Mouse (Mus musculus): ENCODE results near the gene Nr1d1. TPM values are rescaled to one million over a fixed set of nuclear protein-coding genes. Genes with fewer than 3 reads are reported as not detected.

Gene Nr1d1
- total and polyA plus RNA-seq, 2 experiments: 19.0 to 106 TPM

GRCm38 (mm10) chr11:98787691-98788090 is 12.6 kb upstream of the Nr1d1 start:
- H3K79me2 ChIP-seq (ENCODE audit: control insufficient read depth, insufficient read depth, low read length): no peaks in the 10 kb centered on the region
- DNase-seq (ENCODE audit: extremely low read depth, low read depth, low spot score): peak; percentile 27
- H3K36me3 ChIP-seq (ENCODE audit: control insufficient read depth, insufficient read depth, low read length): no peaks in the 10 kb centered on the region
- peak overlapping the region; percentile 60 for H3K27ac ChIP-seq (replicated peaks; ENCODE audit: insufficient read depth, low read depth, low read length)
- H3K9ac ChIP-seq (ENCODE audit: low read depth, low read length): no peak overlapping the region
- peak; percentile 16; the same call in 1 of the 2 replicates for TF ChIP-seq CTCF (IDR thresholded peaks at IDR 0.05; ENCODE audit: low read depth, low read length)
- TF ChIP-seq POLR2A (IDR thresholded peaks at IDR 0.05; ENCODE audit: extremely low read depth, insufficient read depth, low read length): no peak
- WGBS: 97% methylated on average over 1 of the region's 1 CpGs
- H3K27me3 ChIP-seq (ENCODE audit: control insufficient read depth, insufficient read depth, low read length): no peaks in the 10 kb centered on the region
- peaks cover 29% of the 10 kb centered on the region for H3K4me1 ChIP-seq (ENCODE audit: control insufficient read depth, insufficient read depth, low read length)
- no peak overlapping the region for H3K4me3 ChIP-seq (ENCODE audit: insufficient read depth, low read depth, low read length)

- H3K4me1 ChIP-seq (ENCODE audit: control insufficient read depth, insufficient read depth, low read length): peaks cover 32% of the 10 kb centered on the region
- TF ChIP-seq POLR2A (IDR thresholded peaks at IDR 0.05; ENCODE audit: extremely low read depth, insufficient read depth, low read length): no peak
- TF ChIP-seq CTCF (IDR thresholded peaks at IDR 0.05; ENCODE audit: low read depth, low read length): peak; percentile 30
- no peak overlapping the region for H3K9ac ChIP-seq (ENCODE audit: low read depth, low read length)
- no peak overlapping the region for H3K4me3 ChIP-seq (ENCODE audit: insufficient read depth, low read depth, low read length)
- peak overlapping the region; percentile 60 for H3K27ac ChIP-seq (replicated peaks; ENCODE audit: insufficient read depth, low read depth, low read length)
- no peak for DNase-seq (ENCODE audit: extremely low read depth, low read depth, low spot score)
- no peaks in the 10 kb centered on the region for H3K27me3 ChIP-seq (ENCODE audit: control insufficient read depth, insufficient read depth, low read length)
- no peaks in the 10 kb centered on the region for H3K36me3 ChIP-seq (ENCODE audit: control insufficient read depth, insufficient read depth, low read length)
- no peaks in the 10 kb centered on the region for H3K79me2 ChIP-seq (ENCODE audit: control insufficient read depth, insufficient read depth, low read length)
- WGBS: 11% methylated on average over 7 of the region's 7 CpGs
Observed at GRCm38 (mm10) chr11:98787229-98787628, 12.1 kb upstream of the Nr1d1 start.

- peaks cover 32% of the 10 kb centered on the region for H3K4me1 ChIP-seq (ENCODE audit: control insufficient read depth, insufficient read depth, low read length)
- peak; percentile 96 for DNase-seq (ENCODE audit: extremely low read depth, low read depth, low spot score)
- peak overlapping the region; percentile 98 for H3K27ac ChIP-seq (replicated peaks; ENCODE audit: insufficient read depth, low read depth, low read length)
- under 1% methylated on average over 14 of the region's 15 CpGs for WGBS
- H3K4me3 ChIP-seq (ENCODE audit: insufficient read depth, low read depth, low read length): peak overlapping the region; percentile 58
- H3K9ac ChIP-seq (ENCODE audit: low read depth, low read length): peak overlapping the region; percentile 80
- peak; percentile 44; the same call in 1 of the 2 replicates for TF ChIP-seq POLR2A (IDR thresholded peaks at IDR 0.05; ENCODE audit: extremely low read depth, insufficient read depth, low read length)
- peak; percentile 86 for TF ChIP-seq CTCF (IDR thresholded peaks at IDR 0.05; ENCODE audit: low read depth, low read length)
- H3K27me3 ChIP-seq (ENCODE audit: control insufficient read depth, insufficient read depth, low read length): no peaks in the 10 kb centered on the region
- no peaks in the 10 kb centered on the region for H3K79me2 ChIP-seq (ENCODE audit: control insufficient read depth, insufficient read depth, low read length)
- no peaks in the 10 kb centered on the region for H3K36me3 ChIP-seq (ENCODE audit: control insufficient read depth, insufficient read depth, low read length)
Observed at GRCm38 (mm10) chr11:98786359-98787214, 11.5 kb upstream of the Nr1d1 start.

- Histone ChIP-seq H3K36me3 (ENCODE audit: control insufficient read depth, insufficient read depth, low read length) (no peaks in the 10 kb centered on the region), H3K4me1 (ENCODE audit: control insufficient read depth, insufficient read depth, low read length) (peaks cover 31% of the 10 kb centered on the region), H3K79me2 (ENCODE audit: control insufficient read depth, insufficient read depth, low read length) (no peaks in the 10 kb centered on the region), H3K9ac (ENCODE audit: low read depth, low read length) (peak overlapping the region; percentile 80), H3K4me3 (ENCODE audit: insufficient read depth, low read depth, low read length) (peak overlapping the region; percentile 58), H3K27ac (replicated peaks; ENCODE audit: insufficient read depth, low read depth, low read length) (peak overlapping the region; percentile 98), H3K27me3 (ENCODE audit: control insufficient read depth, insufficient read depth, low read length) (no peaks in the 10 kb centered on the region)
- WGBS: under 1% methylated on average over 12 of the region's 12 CpGs
- DNase-seq (ENCODE audit: extremely low read depth, low read depth, low spot score): peak; percentile 90
- TF ChIP-seq POLR2A (IDR thresholded peaks at IDR 0.05; ENCODE audit: extremely low read depth, insufficient read depth, low read length): no peak; the same call in 1 of the 2 replicates
- TF ChIP-seq CTCF (IDR thresholded peaks at IDR 0.05; ENCODE audit: low read depth, low read length): peak; percentile 69
Observed at GRCm38 (mm10) chr11:98785772-98786281, 10.7 kb upstream of the Nr1d1 start.

GRCm38 (mm10) chr11:98785214-98785613 is 10.1 kb upstream of the Nr1d1 start:
- peak overlapping the region; percentile 98 for H3K27ac ChIP-seq (replicated peaks; ENCODE audit: insufficient read depth, low read depth, low read length)
- H3K36me3 ChIP-seq (ENCODE audit: control insufficient read depth, insufficient read depth, low read length): no peaks in the 10 kb centered on the region
- H3K4me1 ChIP-seq (ENCODE audit: control insufficient read depth, insufficient read depth, low read length): peaks cover 28% of the 10 kb centered on the region
- H3K4me3 ChIP-seq (ENCODE audit: insufficient read depth, low read depth, low read length): no peak overlapping the region
- no peak for DNase-seq (ENCODE audit: extremely low read depth, low read depth, low spot score)
- WGBS: 68% methylated on average over 10 of the region's 10 CpGs
- TF ChIP-seq POLR2A (IDR thresholded peaks at IDR 0.05; ENCODE audit: extremely low read depth, insufficient read depth, low read length) (no peak), CTCF (IDR thresholded peaks at IDR 0.05; ENCODE audit: low read depth, low read length) (no peak)
- peak overlapping the region; percentile 32 for H3K9ac ChIP-seq (ENCODE audit: low read depth, low read length)
- no peaks in the 10 kb centered on the region for H3K27me3 ChIP-seq (ENCODE audit: control insufficient read depth, insufficient read depth, low read length)
- H3K79me2 ChIP-seq (ENCODE audit: control insufficient read depth, insufficient read depth, low read length): no peaks in the 10 kb centered on the region

Measured in liver, adult 2 months (tissue).